In the genomic region with DNA sequence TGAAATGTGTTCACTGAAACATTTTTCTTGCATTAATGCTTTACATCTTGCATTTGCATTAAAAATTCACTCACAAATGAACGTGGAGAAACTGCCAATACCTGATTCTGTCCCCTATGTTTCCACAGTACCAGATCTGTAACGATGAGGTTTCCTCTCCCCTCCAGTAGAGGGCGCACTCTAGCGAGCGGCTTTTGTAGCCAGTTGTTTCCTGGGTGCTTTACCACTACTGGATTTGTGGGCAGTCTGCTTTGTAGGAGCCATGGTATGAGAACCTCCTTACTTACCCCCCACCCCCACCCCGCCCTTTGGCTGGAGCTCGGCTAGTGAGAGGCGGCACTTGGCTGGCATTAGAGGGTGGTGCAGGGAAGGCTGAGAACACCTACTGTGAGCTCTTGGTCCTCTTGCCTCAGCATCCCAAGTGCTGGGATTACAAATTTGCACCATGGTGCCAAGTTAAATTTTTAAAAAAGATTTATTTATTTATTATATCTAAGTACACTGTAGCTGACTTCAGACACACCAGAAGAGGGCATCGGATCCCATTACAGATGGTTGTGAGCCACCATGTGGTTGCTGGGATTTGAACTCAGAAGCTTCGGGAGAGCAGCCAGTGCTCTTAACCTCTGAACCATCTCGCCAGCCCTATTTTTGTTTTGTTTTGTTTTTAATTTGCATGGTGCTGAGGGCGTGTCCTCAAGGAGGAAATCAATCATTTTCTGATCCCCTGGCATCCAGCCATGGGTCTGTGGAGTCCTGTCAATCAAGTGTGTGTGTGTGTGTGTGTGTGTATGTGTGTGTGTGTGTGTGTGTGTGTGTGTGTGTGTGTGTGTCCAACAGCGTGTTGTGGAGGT, we compare ENCODE assay signal across 8 mouse cellular contexts. TPM values are rescaled to one million over a fixed set of nuclear protein-coding genes. Genes with fewer than 3 reads are reported as not detected.
DNase-seq lines count a peak whose midpoint lies in the region; ATAC-seq and TF ChIP-seq lines count a peak whose summit lies in the region.
"Had no signal": no experiment of that assay in that cellular context is flagged by ENCODE, and none has a peak within 500 bp of the region (broad histone marks: within the 10 kb centered on the region; RNA-seq: fewer than 3 reads in every experiment).

No protein-coding gene starts in this region.

- peaks cover 26% of the 10 kb centered on the region for H3K4me1 ChIP-seq in intestine, embryonic 16.5 days (ENCODE audit: control insufficient read depth, insufficient read depth, low read length)
- H3K4me1 ChIP-seq in stomach, postnatal 0 days (replicated peaks; ENCODE audit: control insufficient read depth, insufficient read depth), result peaks cover 3% of the 10 kb centered on the region; the same call in 1 of the 2 replicates

- 39% methylated on average over 13 of the region's 13 CpGs for WGBS in intestine, embryonic 16.5 days
- 36% methylated on average over 13 of the region's 13 CpGs for WGBS in stomach, postnatal 0 days

- TF ChIP-seq CTCF in Patski (IDR thresholded peaks at IDR 0.05), result peak; percentile 41
- TF ChIP-seq CTCF in stomach, postnatal 0 days (IDR thresholded peaks at IDR 0.05; ENCODE audit: low read depth), result peak; percentile 80

- no peak overlapping the region for H3K9ac ChIP-seq in intestine, embryonic 16.5 days (ENCODE audit: low read depth, low read length)
- H3K9ac ChIP-seq in stomach, postnatal 0 days (ENCODE audit: low read length), result no peak overlapping the region
- H3K9ac ChIP-seq: neural tube, embryonic 12.5 days had no signal

- H3K4me2 ChIP-seq in intestine, embryonic 16.5 days (ENCODE audit: low read depth, low read length), result no peak overlapping the region
- H3K4me2 ChIP-seq in stomach, postnatal 0 days (replicated peaks; ENCODE audit: low read depth), result no peak overlapping the region
- H3K4me2 ChIP-seq: neural tube, embryonic 12.5 days had no signal

- peak; percentile 27 for DNase-seq in left cerebral cortex, postnatal 4 days
- DNase-seq in left cerebral cortex, adult 11 months (ENCODE audit: low spot score), result no peak
- DNase-seq in Patski (ENCODE audit: low read depth, low spot score), result no peak
- DNase-seq in stomach, postnatal 0 days (ENCODE audit: low spot score), result peak; percentile 74
- no peak for DNase-seq in right cerebral cortex, postnatal 10 days (ENCODE audit: low spot score in 2 of 2)
- no peak for DNase-seq in yolk sac, embryonic 10.5 days (ENCODE audit: low spot score)

- no peak overlapping the region for H3K27ac ChIP-seq in intestine, embryonic 16.5 days (ENCODE audit: low read length)
- no peak overlapping the region for H3K27ac ChIP-seq in stomach, postnatal 0 days (replicated peaks)
- H3K27ac ChIP-seq: neural tube, embryonic 12.5 days had no signal

- no peaks in the 10 kb centered on the region for H3K9me3 ChIP-seq in intestine, embryonic 16.5 days (ENCODE audit: control insufficient read depth, low read length)
- no peaks in the 10 kb centered on the region for H3K9me3 ChIP-seq in stomach, postnatal 0 days (ENCODE audit: control insufficient read depth, low read length)
- H3K9me3 ChIP-seq: neural tube, embryonic 12.5 days had no signal

- intact Hi-C loops in left cerebral cortex, postnatal 4 days (cut with DNase I), result no loop called here

- H3K27me3 ChIP-seq in Patski, result no peaks in the 10 kb centered on the region
- H3K27me3 ChIP-seq in intestine, embryonic 16.5 days (replicated peaks; ENCODE audit: control insufficient read depth, insufficient read depth, low read length), result no peaks in the 10 kb centered on the region
- no peaks in the 10 kb centered on the region for H3K27me3 ChIP-seq in stomach, postnatal 0 days (ENCODE audit: control insufficient read depth, insufficient read depth, low read length)
- H3K27me3 ChIP-seq: neural tube, embryonic 12.5 days had no signal

- in situ Hi-C loops in Patski (cut with MboI; ENCODE audit: low pct_unique_long_range_greater_than_20kb), result no loop called here

- POLR2A ChIA-PET in Patski (lab: Charles Lee), result no interaction called here

- TF ChIP-seq EP300 in stomach, postnatal 0 days (optimal IDR thresholded peaks at IDR 0.05), result no peak

- ATAC-seq in Patski, result no peak
- ATAC-seq in intestine, embryonic 16.5 days, result peak; percentile 19
- peak; percentile 2; the same call in 1 of the 2 replicates for ATAC-seq in stomach, postnatal 0 days (ENCODE audit: low FRiP score, low TSS enrichment)

- CTCF ChIA-PET in Patski (lab: Charles Lee), result interaction anchor here (0.8 to 1.5 kb wide), 4 partner anchors 9 to 41 kb away, joined by 3 to 4 read pairs (median 4); no protein-coding TSS in a partner anchor

- H3K36me3 ChIP-seq in intestine, embryonic 16.5 days (ENCODE audit: control insufficient read depth, insufficient read depth, low read length), result no peaks in the 10 kb centered on the region
- no peaks in the 10 kb centered on the region for H3K36me3 ChIP-seq in stomach, postnatal 0 days (ENCODE audit: control insufficient read depth, insufficient read depth, low read length)
- H3K36me3 ChIP-seq: neural tube, embryonic 12.5 days had no signal

- H3K4me3 ChIP-seq in intestine, embryonic 16.5 days (ENCODE audit: low read length), result no peak overlapping the region
- no peak overlapping the region for H3K4me3 ChIP-seq in stomach, postnatal 0 days (ENCODE audit: low read depth, low read length)
- H3K4me3 ChIP-seq: neural tube, embryonic 12.5 days had no signal

RNA-seq across cellular contexts. Expression of a gene that starts 19.3 kb away (rescaled TPM):
- total RNA-seq in left cerebral cortex, postnatal 4 days (2021), result 10 to 100 TPM; 18.6 to 19.4 TPM
- polyA plus RNA-seq in Patski (2021), result 23.3 TPM
- polyA plus RNA-seq in intestine, embryonic 16.5 days (2015; fragmentation: Nextera tagmentation; extraction: Ambion mirVana), result 6.8 and 9.1 TPM in 2 replicates
- polyA plus RNA-seq in stomach, postnatal 0 days (2015; fragmentation: Nextera tagmentation; extraction: Ambion mirVana), result 21.7 and 22.4 TPM in 2 replicates

RNA-seq across cellular contexts. Expression of a gene that starts 55.5 kb away (rescaled TPM):
- total RNA-seq in left cerebral cortex, postnatal 4 days (2021), result 10 to 100 TPM; 57.8 to 60.1 TPM
- 27.9 TPM for polyA plus RNA-seq in Patski (2021)
- 21.2 and 22.8 TPM in 2 replicates for polyA plus RNA-seq in intestine, embryonic 16.5 days (2015; fragmentation: Nextera tagmentation; extraction: Ambion mirVana)
- 7.5 and 8.6 TPM in 2 replicates for polyA plus RNA-seq in stomach, postnatal 0 days (2015; fragmentation: Nextera tagmentation; extraction: Ambion mirVana)

Comparison
In these comparisons a context has a peak if more than half of its experiments do, and no peak if none do; other contexts are left out.
1. DNase-seq: peak in left cerebral cortex, postnatal 4 days (single experiment) and stomach, postnatal 0 days (single experiment); none in left cerebral cortex, adult 11 months (single experiment), Patski (single experiment), right cerebral cortex, postnatal 10 days (0 of 2) and yolk sac, embryonic 10.5 days (single experiment).